Mouse (Mus musculus) MEL (cell line): Measurements from ENCODE around the gene Numbl.

Experiments
- CHD1 ChIP-seq: IDR thresholded peaks from 2 replicates; pipeline ENCODE4 v1.6.1; 2012; ENCODE audit warnings: low read depth, mild to moderate bottlenecking, inconsistent platforms, low read length, improper control_type of control experiment
- CHD2 ChIP-seq: IDR thresholded peaks from 2 replicates; pipeline ENCODE4 v1.6.1; 2011; ENCODE audit warnings: low read length, improper control_type of control experiment
- CTCF ChIP-seq, 3 experiments: IDR thresholded peaks in 2 of 3; conservative IDR thresholded peaks in 1 of 3; 2 replicates each; pipeline ENCODE4 v1.5.1; 2011 to 2012; ENCODE audit warnings: low read length in 3 of 3, low read depth in 2 of 3, mild to moderate bottlenecking in 2 of 3, improper control_type of control experiment in 1 of 3, inconsistent platforms in 1 of 3, mixed read lengths in 1 of 3, moderate library complexity in 1 of 3; ENCODE audit not compliant: control insufficient read depth in 1 of 3, insufficient read depth in 1 of 3, poor library complexity in 1 of 3, severe bottlenecking in 1 of 3
- EP300 ChIP-seq, 2 experiments: IDR thresholded peaks; 2 replicates each; pipeline ENCODE4 v1.6.1; 2011; ENCODE audit warnings: improper control_type of control experiment in 2 of 2, low read length in 2 of 2, low read depth in 1 of 2, mild to moderate bottlenecking in 1 of 2
- GABPA ChIP-seq: IDR thresholded peaks from 2 replicates; pipeline ENCODE4 v1.6.1; 2012; ENCODE audit warnings: low read depth, mild to moderate bottlenecking, inconsistent platforms, low read length, improper control_type of control experiment, moderate library complexity
- GATA1 ChIP-seq: IDR thresholded peaks from 2 replicates; pipeline ENCODE4 v1.6.1; 2011; ENCODE audit warnings: low read depth, low read length, improper control_type of control experiment
- MAFK ChIP-seq: IDR thresholded peaks from 2 replicates; pipeline ENCODE4 v1.6.1; 2011; ENCODE audit warnings: low read depth, mild to moderate bottlenecking, low read length, improper control_type of control experiment, borderline replicate concordance
- POLR2A ChIP-seq, 2 experiments: IDR thresholded peaks; 2 replicates each; pipeline ENCODE4 v1.6.1; 2011 to 2012; ENCODE audit warnings: low read length in 2 of 2, mild to moderate bottlenecking in 2 of 2, control low read depth in 1 of 2, improper control_type of control experiment in 1 of 2, low read depth in 1 of 2, moderate library complexity in 1 of 2; ENCODE audit not compliant: control insufficient read depth in 1 of 2, insufficient read depth in 1 of 2, poor library complexity in 1 of 2
- RCOR1 ChIP-seq: IDR thresholded peaks from 2 replicates; pipeline ENCODE4 v1.6.1; 2012; ENCODE audit warnings: low read depth, mild to moderate bottlenecking, inconsistent platforms, low read length, improper control_type of control experiment
- TCF12 ChIP-seq: IDR thresholded peaks from 2 replicates; pipeline ENCODE4 v1.6.1; 2014; ENCODE audit warnings: low read depth, mild to moderate bottlenecking, inconsistent platforms, low read length, improper control_type of control experiment, moderate library complexity
- UBTF ChIP-seq: IDR thresholded peaks from 2 replicates; pipeline ENCODE4 v1.6.1; 2012; ENCODE audit warnings: low read depth, mild to moderate bottlenecking, inconsistent platforms, low read length, improper control_type of control experiment, moderate library complexity, borderline replicate concordance; ENCODE audit not compliant: insufficient read depth
- ZC3H11A ChIP-seq: IDR thresholded peaks from 2 replicates; pipeline ENCODE4 v1.6.1; 2012; ENCODE audit warnings: low read depth, mild to moderate bottlenecking, inconsistent platforms, low read length, improper control_type of control experiment

- TF ChIP-seq CHD1 (no peak), POLR2A (IDR thresholded peaks at IDR 0.05; ENCODE audit: control insufficient read depth in 1 of 2, insufficient read depth in 1 of 2, low read depth in 1 of 2, low read length in 2 of 2, poor library complexity in 1 of 2) (no peak), TCF12 (no peak), CTCF (IDR thresholded peaks at IDR 0.05 in 2 of 3, conservative IDR thresholded peaks at IDR 0.05 in 1 of 3; ENCODE audit: control insufficient read depth in 1 of 3, insufficient read depth in 1 of 3, low read depth in 2 of 3, low read length in 3 of 3, poor library complexity in 1 of 3, severe bottlenecking in 1 of 3) (no peak), GABPA (no peak), UBTF (no peak), EP300 (IDR thresholded peaks at IDR 0.05; ENCODE audit: low read depth in 1 of 2, low read length in 2 of 2) (no peak), CHD2 (no peak), ZC3H11A (no peak), GATA1 (no peak), MAFK (no peak), RCOR1 (no peak)
Measured at GRCm38 (mm10) chr7:27224877-27225575, 33.2 kb upstream of the Numbl start.
